Mouse (Mus musculus) forebrain, postnatal 0 days (tissue): ENCODE data around the gene Cyp1a1. TPM values are rescaled to one million over a fixed set of nuclear protein-coding genes. Genes with fewer than 3 reads are reported as not detected.

Experiments used
- ATAC-seq: fragments of 200-750 bp; cut with Nextera tagmentation; 2 replicates; pipeline ENCODE4 v1.8.0; 2017; ENCODE audit warnings: mild to moderate bottlenecking, moderate library complexity
- DNase-seq: peaks from one replicate; pipeline ENCODE4 v3.0.0-alpha.2; 2015
- H3K27ac ChIP-seq: fragments of 300-500 bp; sonication (generic); 2 replicates; pipeline ENCODE4 v1.5.1; 2014; ENCODE audit warnings: low read depth, mild to moderate bottlenecking, antibody characterized with exemption, low read length, moderate library complexity, mixed read lengths
- H3K27me3 ChIP-seq: fragments of 300-500 bp; sonication (generic); 2 replicates; pipeline ENCODE4 v1.6.1; 2014; ENCODE audit warnings: mild to moderate bottlenecking, low read length, mixed read lengths; ENCODE audit not compliant: insufficient read depth
- H3K36me3 ChIP-seq: fragments of 300-500 bp; sonication (generic); 2 replicates; pipeline ENCODE4 v1.6.1; 2014; ENCODE audit warnings: mild to moderate bottlenecking, moderate library complexity; ENCODE audit not compliant: insufficient read depth
- H3K4me1 ChIP-seq: fragments of 300-500 bp; sonication (generic); 2 replicates; pipeline ENCODE4 v1.6.1; 2014; ENCODE audit warnings: antibody characterized with exemption; ENCODE audit not compliant: insufficient read depth
- H3K4me2 ChIP-seq: fragments of 300-500 bp; sonication (generic); 2 replicates; pipeline ENCODE4 v1.6.1; 2014; ENCODE audit warnings: low read depth, mild to moderate bottlenecking, moderate library complexity
- H3K4me3 ChIP-seq: fragments of 300-500 bp; sonication (generic); 2 replicates; pipeline ENCODE4 v1.5.1; 2014; ENCODE audit warnings: low read depth, low read length, mixed read lengths
- H3K9ac ChIP-seq: fragments of 300-500 bp; sonication (generic); 2 replicates; pipeline ENCODE4 v1.6.1; 2014; ENCODE audit warnings: mild to moderate bottlenecking
- H3K9me3 ChIP-seq: fragments of 300-500 bp; sonication (generic); 2 replicates; pipeline ENCODE4 v1.6.1; 2016; ENCODE audit warnings: low read length
- CTCF ChIP-seq: sonication (generic); IDR thresholded peaks from 2 replicates; pipeline ENCODE4 v1.5.1; 2016; ENCODE audit warnings: antibody characterized with exemption, control low read depth, low read depth
- WGBS: fragments of 180-500 bp; shearing (Covaris S2); extraction: QIAGEN DNeasy Blood & Tissue Kit; methylation state at CpG from one replicate; pipeline ENCODE4 v1.1.7; 2014; 5-methylcytosine and 5-hydroxymethylcytosine counted together
- polyA plus RNA-seq: library from polyadenylated mRNA; unstranded; fragments of >200 nt; fragmentation: Nextera tagmentation; extraction: Ambion mirVana; gene quantifications from 2 replicates; pipeline ENCODE4 v1.2.1, GENCODE M21; 2015
- total RNA-seq: library from RNA; depleted of rRNA; stranded (reverse); fragments of >200 nt; gene quantifications from 2 replicates; pipeline ENCODE4 v1.2.3, GENCODE M21; 2014; rRNA removed

The Cyp1a1 gene
- total RNA-seq, result 0.38 and 0.67 TPM in 2 replicates
- polyA plus RNA-seq, result 0.30 and 0.42 TPM in 2 replicates

DNA sequence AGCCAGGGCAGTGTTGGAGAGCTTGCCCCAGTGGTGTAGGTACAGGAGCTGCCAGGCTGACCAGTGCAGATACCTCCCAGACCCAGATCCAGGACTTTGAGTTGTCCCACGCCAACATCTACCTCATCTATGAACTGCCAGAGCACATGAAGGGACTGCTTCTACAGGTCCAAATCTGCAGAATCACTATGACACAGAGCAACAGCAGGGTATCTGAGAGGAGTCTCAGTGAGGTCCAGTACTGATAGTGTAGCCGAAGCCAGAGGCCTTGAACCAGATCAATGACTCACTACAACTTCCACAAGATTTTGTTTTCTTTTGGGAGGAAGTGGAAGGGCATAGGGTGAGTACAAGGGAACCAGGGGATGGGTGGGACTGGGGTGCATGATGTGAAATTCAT is at the start of gene Cyp1a1:
Gene Cyp1a1, plus strand, starts transcription at position 178 of the 400 bp plus-strand sequence.
- DNase-seq (no peak), ATAC-seq (no peak)
- Histone ChIP-seq H3K27me3 (no peaks in the 10 kb centered on the region), H3K4me3 (no peak within 1 kb of the TSS), H3K4me2 (no peak within 1 kb of the TSS), H3K4me1 (no peaks in the 10 kb centered on the region), H3K27ac (no peak within 1 kb of the TSS), H3K36me3 (no peaks in the 10 kb centered on the region), H3K9me3 (no peaks in the 10 kb centered on the region), H3K9ac (no peak within 1 kb of the TSS)
- TF ChIP-seq CTCF, result no peak
- WGBS, result 89% methylated on average over 2 of the region's 2 CpGs

DNA sequence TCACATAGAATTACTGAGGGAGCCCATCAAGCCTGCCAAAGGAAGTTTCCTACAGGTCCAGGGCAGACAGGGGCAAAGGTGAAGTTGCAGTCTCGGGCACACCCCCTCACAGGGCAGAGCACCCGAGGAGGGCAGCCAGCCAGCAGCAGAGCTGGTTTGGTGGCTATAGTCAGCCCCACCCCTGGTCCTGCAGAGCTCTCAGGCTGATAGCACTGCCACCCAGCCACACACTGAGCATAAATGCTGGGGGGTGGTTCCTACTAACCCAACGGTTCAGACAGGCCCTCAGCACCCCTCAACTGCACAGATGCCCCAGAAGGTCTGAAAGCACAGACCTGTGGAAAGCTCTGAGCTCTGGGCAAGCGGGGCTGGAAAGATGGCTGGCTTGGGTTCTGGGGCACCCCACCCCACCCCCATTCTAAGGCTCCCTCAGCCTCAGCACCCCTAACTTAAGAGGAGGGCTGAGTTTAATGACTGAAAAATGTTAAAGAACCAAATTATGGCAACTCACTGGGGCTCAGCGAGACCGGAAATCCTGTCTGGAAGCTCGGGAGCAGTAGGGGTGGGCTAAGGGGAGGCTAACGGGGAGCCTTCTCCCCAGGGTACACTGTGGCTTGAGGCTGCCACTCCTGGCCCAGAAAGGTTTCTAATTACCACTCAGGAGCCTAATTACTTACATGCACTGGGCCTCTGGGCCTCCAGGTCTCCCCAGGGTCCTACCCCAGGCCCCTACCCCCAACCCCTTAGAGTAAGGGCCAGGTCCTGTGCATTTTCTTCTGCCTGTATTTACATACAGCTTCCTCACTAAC is 48.9 kb upstream of the Cyp1a1 start:
- Histone ChIP-seq H3K4me1 (peaks cover 43% of the 10 kb centered on the region), H3K4me2 (no peak overlapping the region), H3K9ac (peak overlapping the region; percentile 39; the same call in 1 of the 2 replicates), H3K9me3 (no peaks in the 10 kb centered on the region), H3K36me3 (no peaks in the 10 kb centered on the region; the same call in 1 of the 2 replicates), H3K27me3 (no peaks in the 10 kb centered on the region), H3K27ac (no peak overlapping the region), H3K4me3 (no peak overlapping the region)
- no peak for ATAC-seq
- no peak for DNase-seq
- 52% methylated on average over 8 of the region's 8 CpGs for WGBS
- no peak for TF ChIP-seq CTCF

DNA sequence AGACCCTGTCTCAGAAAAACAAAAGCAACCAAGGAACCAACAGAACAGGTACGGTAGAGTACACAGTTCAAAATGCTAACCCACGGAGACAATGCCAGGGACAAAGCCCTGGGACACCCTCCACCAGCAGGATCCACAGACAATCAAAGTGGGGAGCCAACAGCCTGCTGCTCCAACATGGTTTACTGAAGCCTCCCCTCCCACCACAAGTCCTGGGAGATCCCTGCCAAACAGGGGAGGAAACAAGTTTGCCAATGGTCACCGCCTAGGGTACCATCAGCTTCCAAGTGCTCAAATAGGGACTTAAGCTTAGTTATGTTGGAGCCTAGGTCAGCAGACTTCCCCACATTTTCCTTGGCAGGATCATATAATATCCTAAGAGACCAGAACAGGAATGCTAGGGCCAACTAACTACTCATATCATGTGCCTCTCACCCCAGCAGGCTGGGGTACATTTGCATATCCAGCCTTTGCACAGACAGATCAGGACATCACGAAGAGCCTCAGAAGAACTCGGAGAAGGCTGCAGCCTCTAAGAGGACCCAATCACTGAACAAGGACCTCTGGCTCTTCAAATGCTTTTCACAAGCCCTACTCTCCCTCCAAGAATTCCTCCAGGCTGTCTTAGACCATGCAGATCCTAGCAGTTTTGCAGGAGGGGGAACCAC is 47.9 kb upstream of the Cyp1a1 start:
- no peak for DNase-seq
- 64% methylated on average over 5 of the region's 5 CpGs for WGBS
- Histone ChIP-seq H3K9me3 (no peaks in the 10 kb centered on the region), H3K4me1 (peaks cover 45% of the 10 kb centered on the region), H3K4me3 (no peak overlapping the region), H3K9ac (peak overlapping the region; percentile 22; the same call in 1 of the 2 replicates), H3K4me2 (peak overlapping the region; percentile 21; the same call in 1 of the 2 replicates), H3K27me3 (no peaks in the 10 kb centered on the region), H3K36me3 (no peaks in the 10 kb centered on the region; the same call in 1 of the 2 replicates), H3K27ac (peak overlapping the region; percentile 45; the same call in 1 of the 2 replicates)
- ATAC-seq, result no peak
- no peak for TF ChIP-seq CTCF

DNA sequence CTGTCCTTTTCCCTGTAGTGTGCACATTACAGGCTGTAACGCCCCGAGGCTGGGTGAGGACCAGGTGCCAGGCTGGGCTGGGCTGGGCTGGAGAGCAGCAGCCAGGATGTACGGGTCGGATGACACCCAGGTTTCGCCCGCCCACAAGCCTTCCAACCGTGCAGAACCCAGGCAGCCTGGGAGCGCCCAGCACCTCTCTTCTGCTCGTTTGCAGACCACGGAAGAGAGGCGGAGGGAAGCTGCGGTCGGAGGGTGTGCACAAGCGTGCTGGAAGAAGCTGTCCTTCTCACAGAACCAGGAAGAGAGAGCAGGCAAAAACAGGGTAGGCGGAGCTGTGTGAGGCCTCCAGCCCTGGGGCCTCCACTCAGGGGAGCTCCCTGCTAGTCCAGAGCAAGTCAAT is 47.3 kb upstream of the Cyp1a1 start:
- no peaks in the 10 kb centered on the region; the same call in 1 of the 2 replicates for H3K36me3 ChIP-seq
- H3K27me3 ChIP-seq, result no peaks in the 10 kb centered on the region
- DNase-seq, result no peak
- H3K9me3 ChIP-seq, result no peaks in the 10 kb centered on the region
- H3K4me2 ChIP-seq, result peak overlapping the region; percentile 21; the same call in 1 of the 2 replicates
- ATAC-seq, result no peak
- peaks cover 45% of the 10 kb centered on the region for H3K4me1 ChIP-seq
- 0 out of 2 replicates have a peak overlapping the region, but pooled peaks have one; percentile 22 for H3K9ac ChIP-seq
- H3K27ac ChIP-seq, result peak overlapping the region; percentile 45; the same call in 1 of the 2 replicates
- no peak overlapping the region for H3K4me3 ChIP-seq
- no peak for TF ChIP-seq CTCF
- 42% methylated on average over 15 of the region's 15 CpGs for WGBS

DNA sequence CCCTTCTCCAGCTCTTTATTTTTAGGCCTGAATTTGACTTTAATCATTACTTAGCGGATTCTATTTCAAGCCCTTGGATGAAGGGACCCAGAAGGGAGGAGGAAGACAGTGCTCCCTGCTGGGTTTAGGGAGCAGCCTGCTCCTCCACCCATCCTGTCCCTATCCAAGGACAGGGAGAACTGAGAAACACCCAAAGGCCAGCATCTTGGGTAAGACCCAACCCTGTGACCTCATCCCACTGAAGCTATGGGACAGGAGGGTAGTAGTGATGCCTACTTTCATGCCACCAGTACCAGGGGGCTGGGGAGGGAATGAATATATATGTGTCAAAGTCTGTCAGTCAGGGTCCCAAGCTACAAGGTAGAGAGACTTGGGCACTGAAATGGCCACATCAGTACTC is 46.7 kb upstream of the Cyp1a1 start:
- Histone ChIP-seq H3K4me2 (0 out of 2 replicates have a peak overlapping the region, but pooled peaks have one; percentile 21), H3K27ac (no peak overlapping the region), H3K36me3 (no peaks in the 10 kb centered on the region; the same call in 1 of the 2 replicates), H3K27me3 (no peaks in the 10 kb centered on the region), H3K9me3 (no peaks in the 10 kb centered on the region), H3K4me1 (peaks cover 45% of the 10 kb centered on the region), H3K4me3 (no peak overlapping the region), H3K9ac (0 out of 2 replicates have a peak overlapping the region, but pooled peaks have one; percentile 10)
- TF ChIP-seq CTCF, result no peak
- ATAC-seq, result no peak
- no peak for DNase-seq
- WGBS, result 68% methylated on average over 1 of the region's 1 CpGs

DNA sequence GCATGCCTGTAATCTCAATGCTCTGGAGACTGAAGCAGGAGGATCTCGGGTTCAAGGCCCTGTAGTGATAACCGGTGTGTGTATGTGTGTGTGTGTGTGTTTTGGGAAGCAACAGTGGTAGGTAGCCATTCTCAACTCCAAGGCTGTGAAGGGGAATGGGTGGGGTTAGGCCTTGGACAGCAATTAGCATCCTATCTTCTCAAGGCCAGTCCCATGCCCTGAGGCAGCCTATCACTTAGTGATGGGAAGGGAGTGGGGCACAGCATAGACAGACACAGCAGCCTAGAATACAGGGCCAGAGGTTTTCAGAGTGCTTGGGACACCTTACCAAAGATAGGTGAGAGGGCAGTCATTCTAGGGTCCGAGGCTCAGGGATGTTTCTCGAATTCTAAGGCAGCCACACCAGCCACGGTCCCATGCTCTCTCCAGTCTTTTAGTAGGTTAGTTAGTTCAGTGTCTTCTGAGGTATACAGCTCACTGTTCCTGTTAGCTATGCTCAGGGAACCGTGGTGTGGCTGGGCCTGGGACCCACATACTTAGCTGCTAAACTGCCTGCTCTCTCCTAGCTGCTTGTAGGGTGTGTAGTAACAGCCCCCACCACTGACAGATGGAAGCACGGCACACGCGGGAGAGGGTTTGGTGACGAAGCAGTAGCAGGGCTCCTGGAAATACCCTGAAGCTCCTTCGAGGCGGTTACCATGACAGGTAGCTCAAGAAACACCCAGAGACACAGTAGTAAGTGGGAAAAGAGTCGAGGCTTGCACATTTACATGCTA is 45.8 kb upstream of the Cyp1a1 start:
- TF ChIP-seq CTCF, result no peak

More for the DNA sequence above, 45.8 kb upstream of the Cyp1a1 start:
- Histone ChIP-seq H3K4me3 (no peak overlapping the region), H3K27ac (no peak overlapping the region), H3K4me1 (peaks cover 45% of the 10 kb centered on the region), H3K9me3 (no peaks in the 10 kb centered on the region), H3K9ac (no peak overlapping the region), H3K4me2 (no peak overlapping the region), H3K27me3 (no peaks in the 10 kb centered on the region), H3K36me3 (no peaks in the 10 kb centered on the region; the same call in 1 of the 2 replicates)
- no peak for DNase-seq
- no peak for ATAC-seq
- WGBS, result 79% methylated on average over 13 of the region's 13 CpGs
